Mouse (Mus musculus): ENCODE results near the gene Unc50. TPM values are rescaled to one million over a fixed set of nuclear protein-coding genes. Genes with fewer than 3 reads are reported as not detected.
A peak's percentile ranks its signal among the peaks of the same experiment; 100 is the strongest.

The Unc50 gene
- total RNA-seq (2018; cell fraction: chromatin; rRNA removed) = 10 to 100 TPM; 15.0 to 56.2 (median 35.4) TPM
- total RNA-seq (2018; cell fraction: cytosol; rRNA removed) = 10 to 100 TPM; 42.6 to 67.6 (median 58.4) TPM
- total RNA-seq (2018; cell fraction: nucleus; rRNA removed) = 10 to 100 TPM; 30.4 to 72.7 (median 54.5) TPM
- polyA plus RNA-seq (2018) = 36.9 to 85.7 TPM (median 64.5 TPM) in 3 replicates

GRCm38 (mm10) chr1:37429366-37430296 is at the start of gene Unc50, which contains the start of gene Coa5:
Unc50 (plus strand) TSS chr1:37430139.
Coa5 (minus strand) TSS chr1:37430103.
- H3K36me3 ChIP-seq (ENCODE audit: inconsistent target) = peaks cover 46% of the 10 kb centered on the region
- WGBS (ENCODE audit: missing documents) = 1% methylated on average over 56 of the region's 57 CpGs
- H3K79me2 ChIP-seq (ENCODE audit: inconsistent target) = peaks cover 93% of the 10 kb centered on the region
- peak within 1 kb of the TSS; percentile 86 for H3K4me3 ChIP-seq (ENCODE audit: inconsistent target)
- H3K27ac ChIP-seq = peak within 1 kb of the TSS; percentile 69

- WGBS (ENCODE audit: missing documents) = 96% methylated on average over 5 of the region's 5 CpGs
- no peak overlapping the region for H3K27ac ChIP-seq
- peaks cover 81% of the 10 kb centered on the region for H3K36me3 ChIP-seq (ENCODE audit: inconsistent target)
- no peaks in the 10 kb centered on the region for H3K79me2 ChIP-seq (ENCODE audit: inconsistent target)
- no peak overlapping the region for H3K4me3 ChIP-seq (ENCODE audit: inconsistent target)
Observed at GRCm38 (mm10) chr1:37380913-37381312, 49.0 kb upstream of the Unc50 start.

DNA sequence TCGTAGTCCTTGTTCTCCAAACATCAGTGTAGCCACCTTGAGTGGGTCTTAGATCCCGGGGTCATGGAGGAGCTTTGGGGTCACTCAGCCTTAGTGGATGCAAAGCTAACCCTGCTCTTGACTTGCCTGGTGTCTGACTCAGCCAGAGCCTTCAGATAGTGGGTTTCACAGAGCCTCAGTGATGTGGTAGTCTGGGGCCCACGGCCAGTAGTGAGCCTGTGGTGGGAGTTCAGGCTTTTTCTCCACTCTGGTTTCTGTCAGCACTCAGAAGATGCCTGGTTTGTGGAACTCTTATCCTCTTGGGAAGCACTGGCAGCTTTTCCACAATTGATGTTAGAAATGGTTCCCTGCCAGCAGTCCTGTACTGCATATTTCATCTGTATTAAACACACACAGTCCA is 45.6 kb upstream of the Unc50 start:
- Histone ChIP-seq H3K79me2 (ENCODE audit: inconsistent target) (no peaks in the 10 kb centered on the region), H3K4me3 (ENCODE audit: inconsistent target) (no peak overlapping the region), H3K36me3 (ENCODE audit: inconsistent target) (peaks cover 92% of the 10 kb centered on the region), H3K27ac (no peak overlapping the region)
- WGBS (ENCODE audit: missing documents) = 82% methylated on average over 3 of the region's 3 CpGs

- Histone ChIP-seq H3K4me3 (ENCODE audit: inconsistent target) (no peak overlapping the region), H3K36me3 (ENCODE audit: inconsistent target) (peaks cover 90% of the 10 kb centered on the region), H3K79me2 (ENCODE audit: inconsistent target) (no peaks in the 10 kb centered on the region), H3K27ac (no peak overlapping the region)
- 96% methylated on average over 7 of the region's 7 CpGs for WGBS (ENCODE audit: missing documents)
Observed at GRCm38 (mm10) chr1:37386448-37386971, 43.4 kb upstream of the Unc50 start.

- H3K27ac ChIP-seq = no peak overlapping the region
- H3K4me3 ChIP-seq (ENCODE audit: inconsistent target) = no peak overlapping the region
- H3K79me2 ChIP-seq (ENCODE audit: inconsistent target) = no peaks in the 10 kb centered on the region
- H3K36me3 ChIP-seq (ENCODE audit: inconsistent target) = peaks cover 96% of the 10 kb centered on the region
- 85% methylated on average over 5 of the region's 5 CpGs for WGBS (ENCODE audit: missing documents)
Observed at GRCm38 (mm10) chr1:37393174-37393573, 36.8 kb upstream of the Unc50 start.

- Histone ChIP-seq H3K36me3 (ENCODE audit: inconsistent target) (peaks cover 98% of the 10 kb centered on the region), H3K27ac (no peak overlapping the region), H3K4me3 (ENCODE audit: inconsistent target) (no peak overlapping the region), H3K79me2 (ENCODE audit: inconsistent target) (no peaks in the 10 kb centered on the region)
- WGBS (ENCODE audit: missing documents) = 100% methylated on average over 1 of the region's 1 CpGs
Observed at GRCm38 (mm10) chr1:37396481-37396880, 33.5 kb upstream of the Unc50 start.

- H3K27ac ChIP-seq = no peak overlapping the region
- H3K4me3 ChIP-seq (ENCODE audit: inconsistent target) = no peak overlapping the region
- 98% methylated on average over 3 of the region's 3 CpGs for WGBS (ENCODE audit: missing documents)
- H3K36me3 ChIP-seq (ENCODE audit: inconsistent target) = peaks cover 100% of the 10 kb centered on the region
- no peaks in the 10 kb centered on the region for H3K79me2 ChIP-seq (ENCODE audit: inconsistent target)
Observed at GRCm38 (mm10) chr1:37398961-37399360, 31.0 kb upstream of the Unc50 start.

DNA sequence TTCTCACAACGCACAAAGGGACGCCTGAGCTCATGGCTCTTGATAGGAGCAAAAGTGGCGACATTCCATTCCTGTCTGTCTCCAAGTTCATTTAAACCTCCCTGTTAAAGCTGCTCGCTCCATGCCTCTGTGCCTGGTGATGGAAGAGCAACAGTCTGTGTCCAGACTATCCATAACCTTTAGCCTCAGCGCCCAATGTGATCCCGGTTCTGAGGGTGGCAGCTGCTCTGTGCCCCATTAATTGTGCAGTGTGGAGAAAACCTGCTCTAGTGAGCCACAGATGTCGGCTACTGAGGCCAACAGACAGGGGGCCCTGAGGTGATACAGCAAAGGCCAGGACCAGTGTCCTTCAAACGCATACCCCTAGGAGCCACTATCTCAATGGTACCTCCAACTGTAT is 30.2 kb upstream of the Unc50 start:
- Histone ChIP-seq H3K79me2 (ENCODE audit: inconsistent target) (no peaks in the 10 kb centered on the region), H3K36me3 (ENCODE audit: inconsistent target) (peaks cover 98% of the 10 kb centered on the region), H3K4me3 (ENCODE audit: inconsistent target) (no peak overlapping the region), H3K27ac (no peak overlapping the region)
- WGBS (ENCODE audit: missing documents) = 96% methylated on average over 8 of the region's 8 CpGs

DNA sequence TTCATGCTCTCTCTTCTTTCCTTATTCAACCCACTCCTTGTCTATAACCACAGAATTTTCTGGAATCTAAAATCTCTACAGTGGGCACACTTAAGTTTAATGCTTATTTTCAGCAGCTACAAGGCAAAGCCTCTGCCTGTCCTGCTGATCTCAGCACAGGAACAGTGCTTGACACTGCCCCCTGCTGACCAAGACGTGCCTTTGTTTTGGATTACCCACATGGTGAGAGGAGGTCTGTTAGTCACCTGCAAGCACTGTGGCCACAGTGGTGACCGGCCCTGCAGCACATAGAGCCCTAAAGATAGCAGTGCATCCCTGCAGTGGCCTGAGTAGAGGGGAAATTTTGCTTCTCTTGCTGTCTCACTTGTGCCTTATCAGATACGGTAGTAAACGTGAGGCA is 28.3 kb upstream of the Unc50 start:
- no peaks in the 10 kb centered on the region for H3K79me2 ChIP-seq (ENCODE audit: inconsistent target)
- H3K27ac ChIP-seq = no peak overlapping the region
- WGBS (ENCODE audit: missing documents) = 64% methylated on average over 4 of the region's 4 CpGs
- H3K4me3 ChIP-seq (ENCODE audit: inconsistent target) = no peak overlapping the region
- H3K36me3 ChIP-seq (ENCODE audit: inconsistent target) = peaks cover 93% of the 10 kb centered on the region

GRCm38 (mm10) chr1:37405137-37405536 is 24.8 kb upstream of the Unc50 start:
- Histone ChIP-seq H3K79me2 (ENCODE audit: inconsistent target) (no peaks in the 10 kb centered on the region), H3K27ac (no peak overlapping the region), H3K4me3 (ENCODE audit: inconsistent target) (no peak overlapping the region), H3K36me3 (ENCODE audit: inconsistent target) (peaks cover 80% of the 10 kb centered on the region)
- WGBS (ENCODE audit: missing documents) = 100% methylated on average over 2 of the region's 2 CpGs

DNA sequence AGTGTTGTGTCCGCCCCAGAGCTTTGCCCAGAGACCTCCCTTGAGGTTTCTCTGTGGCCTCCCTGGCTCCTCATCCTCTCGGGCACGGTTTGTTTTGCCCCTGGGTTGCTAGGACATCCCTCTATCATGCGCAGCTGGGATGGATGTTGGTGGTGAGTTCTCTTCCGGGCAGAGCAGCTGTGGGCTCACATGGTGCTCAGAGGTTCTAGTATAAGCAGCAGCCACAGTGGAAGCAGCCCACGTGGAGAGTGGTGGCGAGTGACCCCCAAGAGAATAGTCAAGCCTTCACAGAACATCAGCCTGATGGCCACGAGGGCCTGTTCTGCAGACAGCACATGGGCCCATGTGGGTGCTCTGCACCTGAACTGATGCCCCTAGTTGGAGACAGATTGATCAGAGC is 22.7 kb upstream of the Unc50 start:
- H3K27ac ChIP-seq = no peak overlapping the region
- peaks cover 59% of the 10 kb centered on the region for H3K36me3 ChIP-seq (ENCODE audit: inconsistent target)
- WGBS (ENCODE audit: missing documents) = 88% methylated on average over 8 of the region's 8 CpGs
- H3K4me3 ChIP-seq (ENCODE audit: inconsistent target) = no peak overlapping the region
- H3K79me2 ChIP-seq (ENCODE audit: inconsistent target) = no peaks in the 10 kb centered on the region

- no peak overlapping the region for H3K4me3 ChIP-seq (ENCODE audit: inconsistent target)
- H3K27ac ChIP-seq = no peak overlapping the region
- WGBS (ENCODE audit: missing documents) = 76% methylated on average over 7 of the region's 8 CpGs
- H3K36me3 ChIP-seq (ENCODE audit: inconsistent target) = peaks cover 51% of the 10 kb centered on the region; the same call in 1 of the 2 replicates
- H3K79me2 ChIP-seq (ENCODE audit: inconsistent target) = no peaks in the 10 kb centered on the region
Observed at GRCm38 (mm10) chr1:37408059-37408458, 21.9 kb upstream of the Unc50 start.

- Histone ChIP-seq H3K36me3 (ENCODE audit: inconsistent target) (peaks cover 45% of the 10 kb centered on the region; the same call in 1 of the 2 replicates), H3K79me2 (ENCODE audit: inconsistent target) (no peaks in the 10 kb centered on the region), H3K27ac (no peak overlapping the region), H3K4me3 (ENCODE audit: inconsistent target) (no peak overlapping the region)
- 94% methylated on average over 3 of the region's 3 CpGs for WGBS (ENCODE audit: missing documents)
Observed at GRCm38 (mm10) chr1:37408678-37409077, 21.3 kb upstream of the Unc50 start.

- H3K27ac ChIP-seq = no peak overlapping the region
- H3K4me3 ChIP-seq (ENCODE audit: inconsistent target) = no peak overlapping the region
- H3K36me3 ChIP-seq (ENCODE audit: inconsistent target) = peaks cover 37% of the 10 kb centered on the region; the same call in 1 of the 2 replicates
- H3K79me2 ChIP-seq (ENCODE audit: inconsistent target) = no peaks in the 10 kb centered on the region
Observed at GRCm38 (mm10) chr1:37409647-37410046, 20.3 kb upstream of the Unc50 start.

DNA sequence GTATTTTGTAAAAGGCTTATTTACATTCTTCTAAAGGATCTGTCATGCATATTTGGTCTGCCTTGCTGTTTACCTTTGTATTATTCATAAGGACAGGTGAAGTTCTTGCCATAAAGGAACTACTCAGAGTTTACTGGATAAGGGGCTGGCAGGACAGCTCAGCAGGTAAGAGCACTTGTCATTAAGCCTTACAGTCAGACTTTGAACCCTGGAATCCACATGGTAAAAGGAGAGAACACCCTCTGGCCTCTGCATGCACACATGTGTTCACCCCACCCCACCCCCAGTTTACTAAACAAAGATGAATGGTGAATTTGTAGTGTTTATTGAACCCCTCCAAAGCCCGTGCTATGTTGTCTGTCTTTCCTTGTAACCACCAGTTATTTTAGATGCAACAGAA is 14.5 kb upstream of the Unc50 start:
- H3K27ac ChIP-seq = no peak overlapping the region
- peaks cover 9% of the 10 kb centered on the region; the same call in 1 of the 2 replicates for H3K79me2 ChIP-seq (ENCODE audit: inconsistent target)
- H3K36me3 ChIP-seq (ENCODE audit: inconsistent target) = peaks cover 26% of the 10 kb centered on the region
- WGBS (ENCODE audit: missing documents) = 92% methylated on average over 1 of the region's 1 CpGs
- H3K4me3 ChIP-seq (ENCODE audit: inconsistent target) = no peak overlapping the region

All from macrophage (primary cell).